Mouse (Mus musculus) adrenal gland, adult (tissue): ENCODE data around the gene Gdf15.

Source experiments
- DNase-seq, 2 experiments: peaks; one replicate each; pipeline ENCODE4 v3.0.0; 2022 to 2023; ENCODE audit warnings: low spot score in 1 of 2; ENCODE audit not compliant: inconsistent age in 2 of 2

The Gdf15 gene

DNA sequence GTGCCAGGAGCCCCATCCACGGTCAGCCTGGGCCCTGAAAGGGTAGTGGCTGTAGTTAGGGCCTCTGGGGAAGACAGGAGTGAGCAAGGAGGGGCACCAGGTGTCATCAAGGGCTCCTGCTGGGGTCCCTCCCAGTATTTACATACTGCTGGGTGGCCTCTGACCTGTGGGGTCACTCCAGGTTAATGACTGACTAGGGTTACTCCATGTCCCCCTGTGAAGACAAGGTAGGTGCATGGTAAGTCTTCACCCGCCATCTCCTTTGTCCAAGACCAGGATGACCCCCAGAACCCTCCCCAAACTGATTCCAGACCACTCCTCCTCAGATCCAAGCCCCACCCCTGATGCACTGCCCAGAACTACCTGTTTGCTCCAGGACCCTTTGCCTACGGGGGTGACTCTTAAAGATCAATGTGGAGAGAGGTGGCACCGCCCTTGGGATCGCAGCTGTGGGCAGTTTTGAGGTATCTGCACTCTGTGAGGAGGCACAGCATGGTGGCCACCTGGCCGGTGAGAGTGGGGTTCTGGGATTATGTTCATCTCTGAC, at the start of gene Gdf15:
Gene Gdf15 (minus strand): TSS at position 111 of the 547 bp plus-strand sequence.
- DNase-seq = no peak

DNA sequence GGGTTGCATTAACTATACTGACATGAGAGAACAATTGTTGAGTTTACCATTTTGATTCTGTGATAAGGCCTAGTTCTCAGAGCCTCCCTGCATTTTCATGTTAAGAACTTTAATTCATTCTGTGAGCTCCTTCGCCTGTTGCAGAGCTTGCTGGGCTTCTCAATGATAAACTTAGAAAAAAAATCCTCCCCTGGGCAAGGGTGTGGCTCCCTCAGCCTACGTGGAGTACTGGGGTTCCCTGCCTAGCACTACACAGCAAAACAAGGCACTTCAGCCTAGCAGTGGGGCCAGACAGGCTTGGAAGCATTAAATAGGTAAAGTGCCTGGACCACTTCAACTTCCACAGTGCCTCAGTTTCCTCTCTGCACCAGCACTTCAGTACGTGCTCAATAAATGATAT, 49.2 kb upstream of the Gdf15 start:
- DNase-seq = no peak

DNA sequence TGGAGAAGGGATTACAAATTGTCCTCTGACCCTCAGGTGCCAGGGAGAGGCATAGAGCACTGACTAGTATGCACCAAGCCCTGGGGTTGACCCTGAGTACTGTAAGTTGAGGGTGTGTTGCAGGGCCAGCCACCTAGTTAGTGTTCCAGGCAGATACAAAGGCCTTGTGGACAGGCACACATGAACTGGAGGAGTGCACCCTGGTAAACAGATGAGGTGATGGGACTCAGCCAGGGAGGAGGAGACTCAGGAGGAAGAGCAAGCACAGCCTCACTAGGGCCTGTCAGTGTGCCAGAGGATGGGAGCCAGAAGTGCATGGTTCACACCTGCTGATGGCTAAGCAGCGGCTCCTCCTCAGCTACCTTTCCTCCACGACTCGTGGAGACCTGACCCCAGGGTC, 47.8 kb upstream of the Gdf15 start:
- DNase-seq = no peak

DNA sequence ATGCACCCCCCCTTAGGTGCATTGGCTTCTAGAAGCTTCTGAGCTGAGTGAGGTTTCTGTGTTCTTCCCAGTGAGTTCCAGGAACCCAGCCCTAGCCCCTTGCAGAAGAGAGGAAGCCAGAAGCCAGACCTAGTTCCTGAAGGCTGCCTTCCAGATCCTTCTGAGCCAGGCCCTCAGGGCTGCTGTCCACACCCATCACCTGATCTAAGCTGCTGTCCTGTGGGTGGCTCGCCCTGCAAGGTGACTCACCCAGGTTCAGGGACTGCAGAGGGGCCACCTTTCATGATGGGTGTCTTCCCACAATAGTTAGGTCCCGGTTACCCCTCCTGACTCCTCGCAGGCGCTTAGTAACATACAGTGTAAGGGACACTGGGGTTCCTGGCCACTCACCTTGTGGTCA, 47.1 kb upstream of the Gdf15 start:
- DNase-seq = no peak

DNA sequence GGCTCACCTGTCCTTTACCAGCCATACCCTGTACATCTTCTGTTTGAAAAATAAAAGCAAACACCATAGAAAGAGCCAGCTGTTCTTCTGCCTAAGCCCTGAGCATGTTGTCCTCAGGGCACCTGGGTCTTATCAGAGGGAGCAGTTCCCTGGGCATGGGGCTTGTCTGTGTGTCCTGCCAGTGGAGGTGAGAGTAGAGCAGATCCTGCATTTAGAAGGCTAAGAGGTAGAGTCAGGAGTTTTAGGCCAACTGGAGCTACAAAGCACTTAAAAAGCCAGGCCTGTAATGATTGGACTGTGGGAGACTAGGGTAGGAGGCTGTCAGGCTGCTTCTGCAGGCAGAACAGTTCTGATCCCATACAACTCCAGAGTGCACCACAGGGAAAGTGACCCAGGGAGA, 46.4 kb upstream of the Gdf15 start:
- DNase-seq = no peak

DNA sequence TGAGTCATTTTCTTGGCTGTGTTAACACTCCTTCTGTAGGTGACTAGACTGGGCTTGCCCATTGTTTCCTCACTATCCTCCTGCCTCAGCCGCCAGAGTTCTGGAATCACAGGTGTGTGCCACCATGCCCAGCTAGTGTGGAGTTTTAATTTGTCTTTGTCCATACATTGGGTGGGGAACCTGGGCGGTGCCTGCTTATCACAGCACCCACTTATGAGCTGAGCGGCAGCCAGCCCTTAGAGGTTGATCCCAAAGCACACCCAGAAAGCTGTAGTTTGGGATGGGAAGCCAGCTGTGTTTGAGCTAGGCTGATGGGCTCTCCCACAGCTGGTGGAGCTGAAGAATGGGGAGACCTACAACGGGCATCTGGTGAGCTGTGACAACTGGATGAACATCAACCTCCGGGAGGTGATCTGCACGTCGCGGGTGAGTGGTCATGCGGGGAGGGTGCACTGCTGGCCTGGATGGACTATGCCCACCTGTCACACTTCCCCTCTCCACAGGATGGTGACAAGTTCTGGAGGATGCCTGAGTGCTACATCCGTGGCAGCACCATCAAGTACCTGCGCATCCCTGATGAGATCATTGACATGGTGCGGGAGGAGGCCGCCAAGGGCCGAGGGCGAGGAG, 45.3 kb upstream of the Gdf15 start:
- DNase-seq = no peak

DNA sequence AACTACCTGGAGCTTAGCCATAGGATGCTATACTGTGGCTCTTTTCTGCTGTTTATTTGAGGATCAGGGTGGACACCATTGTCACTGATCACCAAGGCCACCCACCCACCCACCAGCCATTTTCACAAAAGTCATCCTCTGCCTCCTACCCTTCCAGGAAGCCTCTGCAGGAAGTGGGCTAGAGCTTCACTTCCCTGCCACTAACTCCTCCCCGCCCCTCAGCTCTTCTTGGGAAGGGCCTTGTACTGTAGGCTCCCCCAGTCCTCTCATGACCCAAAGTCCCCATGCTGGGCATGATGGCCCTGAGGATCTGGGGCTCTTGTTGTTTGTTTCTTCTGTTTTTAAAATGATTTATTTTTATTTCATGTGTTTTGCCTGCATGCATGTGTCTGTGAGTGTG, 43.1 kb upstream of the Gdf15 start:
- DNase-seq = no peak

DNA sequence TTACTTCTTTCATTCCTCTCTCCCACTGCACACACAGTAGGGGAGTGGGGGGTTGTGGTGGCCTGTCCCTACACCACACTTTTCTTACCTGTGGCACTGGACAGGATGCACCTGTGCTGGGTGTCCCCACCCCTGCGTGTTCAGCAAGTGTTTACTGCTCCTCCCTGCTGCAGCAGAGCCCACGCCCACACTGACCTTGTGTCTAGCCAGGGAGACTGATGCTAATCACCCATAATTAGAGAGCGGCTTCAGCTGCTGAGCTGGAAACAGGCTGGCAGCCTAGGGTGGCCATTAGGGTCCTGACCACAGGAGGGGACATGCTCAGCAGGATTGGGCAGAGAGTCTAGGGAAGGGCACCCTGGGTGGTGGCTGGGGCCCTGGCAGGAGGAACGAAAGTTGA, 42.5 kb upstream of the Gdf15 start:
- peak in 1 of 2 experiments; percentile 67 for DNase-seq

DNA sequence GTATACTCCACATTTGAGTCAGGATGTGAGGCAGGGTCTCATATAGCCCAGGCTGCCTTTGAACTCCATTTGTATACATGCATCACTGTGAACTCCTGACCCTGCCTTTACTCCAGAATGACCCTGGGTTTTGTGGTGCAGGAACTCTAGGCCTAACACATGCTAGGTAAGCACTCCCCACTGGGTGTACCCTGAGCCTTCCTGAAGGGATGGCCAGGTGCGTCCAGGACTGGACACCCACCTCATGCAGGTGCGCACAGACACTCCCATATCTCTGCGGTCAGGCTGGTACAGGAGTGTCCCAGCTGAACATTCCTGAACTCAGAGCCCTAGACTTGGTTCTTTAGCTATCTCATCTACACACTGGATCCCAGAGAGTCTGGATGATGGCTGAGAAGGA, 41.9 kb upstream of the Gdf15 start:
- no peak for DNase-seq

DNA sequence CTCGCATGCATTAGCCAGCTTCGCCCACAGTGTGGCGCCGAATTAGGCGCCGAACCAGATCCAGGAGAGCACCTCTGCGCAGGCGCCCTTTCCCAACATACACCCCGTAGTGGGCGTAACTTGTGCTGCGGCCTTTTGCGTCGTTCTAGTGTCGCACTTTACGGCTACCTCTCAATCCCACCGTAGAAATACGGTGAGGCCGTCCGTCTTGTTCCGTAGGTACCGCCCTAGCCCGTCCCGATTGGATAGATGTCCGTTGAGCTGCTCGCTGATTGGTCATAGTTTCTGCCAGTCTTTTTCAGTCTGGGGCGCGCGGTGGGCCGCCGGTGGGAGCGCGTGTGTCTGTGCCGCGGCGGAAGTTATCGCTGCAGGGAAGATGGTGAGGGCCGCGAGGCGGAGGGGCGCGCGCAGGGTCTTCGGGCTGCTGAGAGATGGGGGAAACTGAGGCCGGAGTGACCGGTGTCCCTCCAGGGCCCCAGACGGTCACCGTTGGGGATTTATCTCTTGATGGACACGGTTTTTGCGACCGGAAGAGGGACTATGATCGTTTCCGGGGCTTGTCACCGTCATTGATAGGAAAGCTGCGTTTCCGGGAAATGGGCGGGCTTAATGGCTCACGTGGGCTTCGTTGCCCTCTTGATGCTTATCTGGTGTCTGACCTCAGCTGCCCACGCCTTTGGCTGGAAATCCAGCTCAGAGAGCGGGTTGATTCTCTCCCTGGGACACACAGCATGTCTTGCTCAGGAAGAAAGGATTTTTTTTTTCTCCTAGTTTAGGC, 41.0 kb upstream of the Gdf15 start, which contains the start of gene Lsm4:
Gene Lsm4 (plus strand): TSS at position 170 of the 778 bp plus-strand sequence.
- peak; percentile 97 to 100 for DNase-seq

DNA sequence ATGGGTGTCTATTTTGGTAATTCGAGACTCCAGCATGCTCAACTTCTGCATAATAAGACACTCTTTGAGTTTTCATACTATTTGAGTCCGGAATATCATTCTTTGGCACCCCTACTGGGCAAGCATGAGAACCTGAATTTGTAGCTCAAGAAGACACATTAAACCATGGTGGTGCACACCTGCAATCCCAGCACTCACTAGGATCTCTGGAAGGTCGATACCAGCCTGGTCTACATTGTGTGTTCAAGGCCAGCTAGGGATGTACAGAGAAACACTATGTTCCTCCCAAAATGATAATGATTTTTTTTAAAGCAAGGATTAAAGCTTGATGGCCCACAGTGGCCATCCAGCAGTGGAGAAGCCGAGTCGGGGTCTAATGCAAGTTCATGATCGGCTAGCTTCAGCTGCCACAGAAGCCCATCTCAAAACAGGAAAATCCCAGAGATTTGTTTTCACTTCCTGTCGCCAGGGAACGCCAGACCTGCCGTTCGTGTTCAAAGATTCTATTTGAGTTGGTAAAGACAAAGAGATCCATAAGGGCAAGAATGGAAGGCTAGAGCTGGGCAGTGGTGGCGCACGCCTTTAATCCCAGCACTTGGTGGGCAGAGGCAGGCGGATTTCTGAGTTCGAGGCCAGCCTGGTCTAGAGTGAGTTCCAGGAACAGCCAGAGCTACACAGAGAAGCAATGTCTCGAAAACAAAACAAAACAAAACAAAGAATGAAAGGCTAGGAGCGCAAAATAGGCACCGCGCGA, 40.2 kb upstream of the Gdf15 start:
- peak in 1 of 2 experiments; percentile 62 for DNase-seq

DNA sequence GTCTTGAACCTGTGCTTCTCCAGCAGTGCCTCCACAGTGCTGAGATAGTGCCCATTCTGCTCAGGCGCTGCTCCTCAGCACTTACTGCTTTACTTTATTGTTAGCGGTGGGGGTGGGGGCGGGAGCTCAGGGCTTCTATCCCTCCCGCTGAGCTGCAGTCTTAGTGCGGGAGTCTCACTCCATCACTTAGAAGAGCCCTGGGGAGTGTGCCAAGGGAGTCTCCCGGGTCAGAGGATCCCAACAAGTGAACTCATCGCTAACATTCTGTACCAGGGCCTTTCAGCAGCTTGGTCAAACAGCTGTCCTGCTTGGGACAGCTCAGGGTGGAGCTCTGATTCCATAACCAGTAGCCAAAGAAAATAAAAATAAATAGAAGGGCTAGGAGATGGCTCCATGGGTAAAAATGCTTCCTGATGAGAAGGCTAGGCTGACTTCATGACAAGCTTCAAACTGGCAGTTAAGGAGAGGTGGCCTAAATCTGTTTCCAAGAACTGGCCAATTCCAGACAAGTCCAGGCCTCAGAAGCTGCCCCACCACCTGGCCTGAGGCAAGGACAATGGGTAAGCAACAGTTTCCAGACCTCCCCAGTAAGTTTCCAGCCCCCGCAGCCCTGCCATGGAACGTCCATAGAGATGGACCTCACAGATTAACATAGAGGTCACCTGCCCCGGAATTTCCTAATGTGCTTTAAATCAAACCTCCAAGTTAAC, 39.5 kb upstream of the Gdf15 start:
- DNase-seq = no peak

DNA sequence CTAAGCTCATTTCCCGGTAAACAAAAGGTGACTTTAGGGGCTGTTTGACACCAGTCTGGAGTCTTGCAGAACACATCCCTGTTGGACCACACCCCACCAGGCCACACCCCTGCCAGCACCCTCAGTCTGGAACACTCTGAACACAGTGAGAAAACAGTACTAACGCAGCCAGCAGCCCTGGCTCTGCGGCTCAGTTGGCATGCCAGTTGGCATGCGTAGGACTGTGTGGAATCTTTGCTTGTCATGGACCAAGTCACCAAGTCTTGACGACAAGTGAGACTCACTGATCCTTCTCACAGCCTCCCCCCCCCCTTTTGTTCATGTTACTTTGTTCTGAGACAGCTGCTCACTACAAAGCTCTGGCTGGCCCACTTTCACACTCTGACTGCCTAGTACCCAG, 34.8 kb upstream of the Gdf15 start:
- DNase-seq = no peak

DNA sequence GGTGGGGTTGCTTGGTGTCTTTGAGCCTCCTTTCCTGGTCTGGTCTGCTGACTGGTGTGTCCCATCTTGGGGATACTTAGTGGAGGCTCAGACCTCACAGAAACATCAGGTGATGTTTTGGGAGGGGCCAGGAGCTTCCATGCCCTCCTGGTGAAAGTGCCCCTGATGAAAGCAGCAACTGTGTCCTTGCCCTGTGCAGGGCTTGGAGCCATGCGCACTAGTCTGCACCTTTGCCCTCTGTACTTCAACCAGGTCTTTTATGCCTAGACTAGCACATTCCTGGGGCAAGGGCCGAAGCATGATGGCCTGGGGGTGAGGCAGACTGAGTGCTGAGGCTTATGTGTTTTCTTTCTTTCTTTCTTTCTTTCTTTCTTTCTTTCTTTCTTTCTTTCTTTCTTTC, 33.3 kb upstream of the Gdf15 start:
- no peak for DNase-seq

DNA sequence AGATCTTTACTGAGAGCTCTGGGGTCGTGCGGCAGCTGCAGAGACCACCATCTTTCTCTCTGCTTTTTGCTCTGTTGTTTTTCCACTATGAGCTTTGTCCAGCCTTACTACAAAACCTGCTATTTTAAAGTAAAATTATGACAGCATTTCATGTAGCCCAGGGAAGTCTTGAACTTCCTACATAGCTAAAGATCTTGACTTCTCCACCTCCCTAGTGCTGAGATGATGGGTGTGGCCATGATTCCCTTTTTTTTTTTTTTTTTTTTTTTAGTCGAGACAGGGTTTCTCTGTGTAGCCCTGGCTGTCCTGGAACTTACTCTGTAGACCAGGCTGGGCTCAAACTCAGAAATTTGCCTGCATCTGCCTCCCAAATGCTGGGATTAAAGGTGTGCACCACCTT, 32.4 kb upstream of the Gdf15 start:
- no peak for DNase-seq

DNA sequence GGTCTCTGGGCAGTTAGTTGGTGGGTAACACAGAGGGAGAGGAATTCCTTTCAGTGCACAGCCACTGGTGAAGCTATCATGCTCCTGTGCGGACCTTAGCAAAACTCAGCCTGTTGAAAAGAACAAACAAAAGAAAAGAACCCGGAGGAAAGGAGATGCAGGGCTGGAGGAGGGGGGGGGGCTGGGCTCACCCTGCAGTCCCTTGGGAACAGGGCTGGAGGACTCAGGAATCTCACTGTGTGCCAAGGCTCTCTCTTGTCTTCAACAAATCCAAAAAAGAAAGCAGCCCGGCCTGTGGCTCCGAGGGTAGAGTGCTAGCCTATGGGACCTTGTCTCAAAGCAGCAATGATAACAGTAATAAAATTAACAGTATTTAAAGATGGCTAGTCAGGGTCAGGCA, 31.4 kb upstream of the Gdf15 start:
- DNase-seq = no peak

DNA sequence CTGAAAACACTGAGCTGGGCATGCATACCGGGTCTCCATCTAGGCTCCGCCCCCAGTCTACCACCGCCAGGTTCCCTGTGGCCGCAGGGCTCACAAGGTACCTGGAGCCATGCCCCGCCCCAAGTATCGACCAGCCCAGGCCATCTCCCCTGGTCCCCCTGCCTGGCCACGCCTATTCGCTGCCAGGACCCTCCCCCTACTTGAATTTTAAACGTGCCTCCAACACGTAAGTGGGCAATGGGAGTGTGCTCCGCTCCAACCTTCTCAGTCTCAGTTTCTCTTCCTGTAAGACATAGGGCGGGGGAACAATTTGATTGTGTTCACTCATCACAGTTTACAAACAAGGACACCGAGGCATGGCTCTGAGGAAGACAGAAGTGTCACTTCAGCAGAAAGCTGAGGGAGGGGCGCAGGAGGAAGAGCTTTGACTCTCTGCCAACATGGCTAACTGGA, 28.0 kb upstream of the Gdf15 start, which contains the start of gene Pgpep1:
Gene Pgpep1 (minus strand): TSS at position 116 of the 453 bp plus-strand sequence.
- no peak for DNase-seq

DNA sequence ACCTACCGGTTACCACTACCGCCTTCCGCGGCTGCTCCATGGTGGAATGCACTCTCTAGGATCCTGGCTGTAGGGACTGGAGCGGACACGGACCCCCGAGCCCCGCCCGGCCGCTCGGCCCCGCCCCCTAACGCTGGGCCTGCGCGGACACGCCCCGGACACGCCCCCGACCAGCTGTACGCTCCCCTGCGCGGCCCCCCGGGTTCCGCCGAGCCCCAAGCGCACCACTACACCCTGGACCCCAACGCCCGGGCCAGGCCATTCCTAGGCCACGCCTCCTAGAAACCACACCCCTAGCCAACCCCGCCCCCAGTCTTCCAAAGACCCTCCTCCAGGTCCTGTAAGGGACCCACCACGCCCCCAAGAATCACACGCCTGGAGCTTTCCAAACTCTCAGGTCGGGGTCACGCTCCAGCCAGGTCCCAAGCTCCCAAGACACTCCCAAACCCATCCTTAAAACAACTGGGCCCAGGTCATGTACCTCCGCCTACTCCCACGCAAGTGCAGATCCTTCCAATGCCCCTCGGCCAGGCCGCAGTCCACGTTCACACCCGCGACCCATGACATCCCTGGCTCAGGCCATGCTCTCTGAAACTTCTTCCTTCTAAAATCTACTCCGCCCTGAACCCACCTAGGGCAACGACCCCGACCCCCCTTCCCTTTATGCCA, 27.5 kb upstream of the Gdf15 start:
- peak; percentile 96 to 98 for DNase-seq

DNA sequence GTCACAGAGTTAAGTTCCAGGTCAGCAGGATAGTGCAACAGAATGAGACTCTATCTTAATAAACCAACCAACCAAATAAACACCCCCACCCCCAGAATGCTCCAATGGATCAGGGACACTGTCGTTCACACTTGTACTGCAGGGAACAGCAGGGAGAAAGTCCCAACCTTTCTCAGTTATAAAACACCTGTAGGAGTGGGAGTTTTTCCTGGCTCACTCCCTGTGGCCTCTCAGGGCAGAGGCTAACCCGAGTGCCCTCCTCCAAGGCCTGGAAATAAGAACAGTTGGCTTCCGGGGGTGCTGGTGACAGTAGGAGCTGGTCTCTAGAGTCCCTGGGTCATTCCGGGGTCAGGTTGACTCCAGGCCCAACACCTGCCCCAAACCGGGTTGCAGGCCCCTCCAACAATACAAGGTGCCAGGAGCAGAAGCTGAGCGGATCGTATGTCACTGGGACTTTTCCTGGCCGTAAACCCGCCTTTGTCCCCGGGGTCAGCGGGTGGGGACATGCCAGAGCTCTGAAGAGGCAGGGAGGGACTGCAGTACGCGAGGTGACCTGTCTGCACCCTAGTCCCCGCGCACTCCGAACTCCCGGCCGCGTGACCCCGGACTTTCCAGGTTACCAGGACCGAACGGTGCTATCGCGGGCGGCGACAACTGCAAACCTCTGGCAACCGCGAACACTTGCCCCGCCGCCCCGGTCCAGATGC, 26.8 kb upstream of the Gdf15 start:
- peak in 1 of 2 experiments; percentile 19 for DNase-seq

DNA sequence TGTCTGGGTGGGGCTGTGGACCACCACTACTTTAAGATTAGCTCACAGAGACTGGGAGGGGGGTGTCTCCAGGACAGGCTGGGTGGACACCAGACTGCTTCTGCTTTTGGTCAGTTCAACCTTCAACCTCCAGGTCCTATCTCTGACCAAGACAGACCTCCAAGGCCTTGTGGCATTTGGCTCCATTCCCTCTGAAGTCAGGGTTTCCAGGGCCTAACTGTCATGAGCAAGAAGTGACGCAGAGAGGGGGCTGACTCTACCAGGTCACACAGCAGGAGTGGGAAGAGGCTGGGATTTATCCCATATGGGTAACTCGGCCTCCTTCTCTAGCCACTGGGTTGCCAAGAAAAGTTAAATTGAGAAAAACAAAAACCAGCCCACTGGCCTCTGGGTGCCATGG, 25.5 kb upstream of the Gdf15 start:
- peak; percentile 85 to 93 for DNase-seq
